Mouse (Mus musculus): Measurements from ENCODE around the gene Edem2. TPM values are rescaled to one million over a fixed set of nuclear protein-coding genes. Genes with fewer than 3 reads are reported as not detected.
"Not testable (repeated sequence)": the region's sequence is repeated elsewhere in the genome, so short reads cannot be mapped to it uniquely, and the experiment has no call there.

Gene Edem2
- total RNA-seq, 2 experiments from 2014 or later: 19.1 to 19.7 TPM

DNA sequence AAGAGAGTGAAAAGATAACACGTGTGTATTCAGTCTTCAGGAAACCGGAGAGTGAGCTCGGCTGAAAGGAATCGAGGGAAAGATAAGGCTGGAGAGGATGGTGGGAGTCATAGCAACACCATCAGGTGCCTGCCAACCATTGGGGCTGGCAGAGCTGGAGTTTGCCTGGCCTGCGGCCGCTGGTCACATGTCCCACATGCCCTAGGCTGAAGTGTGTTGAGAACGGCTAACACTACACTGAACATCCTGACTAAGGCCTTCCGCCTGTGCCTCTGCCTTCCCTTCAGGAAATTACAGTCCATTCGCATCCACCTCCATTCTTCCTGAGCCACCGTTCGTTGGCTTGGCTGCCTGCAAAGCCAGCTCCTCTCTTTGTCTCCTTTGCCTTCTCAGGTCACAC, 12.9 kb upstream of the Edem2 start:
- no peak for DNase-seq (ENCODE audit: low spot score in 2 of 2)
- intact Hi-C loops (cut with DNase I): no loop called here

DNA sequence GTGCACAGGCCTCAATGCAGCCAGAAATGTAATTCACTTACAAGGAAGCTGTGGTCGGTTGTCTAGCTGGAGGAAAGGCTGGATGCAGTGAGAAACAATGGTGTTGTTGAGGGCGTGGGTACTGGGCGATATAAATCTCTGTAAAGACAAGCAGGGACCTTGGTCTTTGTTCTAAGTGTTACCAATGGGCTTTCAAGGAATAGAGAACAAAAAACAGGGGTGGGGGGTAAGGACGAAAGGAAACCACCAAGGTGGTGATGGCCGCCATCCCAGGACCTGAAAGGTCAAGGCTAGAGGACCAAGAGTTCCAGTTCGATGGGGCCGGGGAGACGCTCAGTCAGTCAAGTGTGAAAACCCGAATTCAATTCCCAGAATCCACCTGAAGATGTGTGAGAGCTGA, 8.5 kb upstream of the Edem2 start:
- DNase-seq (ENCODE audit: low spot score in 2 of 2): no peak
- intact Hi-C loops (cut with DNase I): no loop called here

DNA sequence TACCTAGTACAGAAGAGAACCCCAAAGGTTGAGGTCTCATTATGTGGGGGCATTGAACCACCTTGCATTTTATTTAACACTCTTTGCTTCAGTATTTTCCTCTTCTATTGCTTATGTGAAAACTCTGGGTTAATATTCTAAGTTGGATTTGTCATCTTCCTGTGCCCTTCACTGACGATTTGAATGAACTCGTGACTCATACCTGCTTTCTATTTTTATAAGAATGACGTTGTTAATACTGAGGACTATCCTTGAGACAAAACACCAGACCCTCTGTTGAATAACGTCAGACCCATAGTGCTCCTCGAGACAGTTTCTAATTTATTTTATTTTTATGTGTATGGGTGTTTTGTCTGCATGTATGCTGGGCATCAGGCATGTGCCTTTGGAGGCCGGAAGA, 7.7 kb upstream of the Edem2 start:
- intact Hi-C loops (cut with DNase I): no loop called here

DNA sequence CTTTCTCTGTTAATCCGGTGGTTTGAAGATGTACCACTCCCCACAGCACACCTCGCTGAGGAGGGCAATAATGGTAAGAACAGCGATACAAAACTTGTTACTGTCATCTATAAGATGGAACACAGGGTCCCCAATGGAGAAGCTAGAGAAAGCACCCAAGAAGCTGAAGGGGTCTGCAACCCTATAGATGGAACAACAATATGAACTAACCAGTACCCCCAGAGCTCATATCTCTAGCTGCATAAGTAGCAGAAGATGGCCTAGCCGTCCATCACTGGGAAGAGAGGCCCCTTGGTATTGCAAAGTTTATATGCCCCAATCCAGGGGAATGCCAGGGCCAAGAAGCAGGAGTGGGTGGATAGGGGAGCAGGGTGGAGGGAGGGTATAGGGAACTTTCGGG, 6.5 kb upstream of the Edem2 start, which contains the start of gene Gm17581:
TSS of gene Gm17581 (minus strand) at position 101 of the 400 bp plus-strand sequence.
- intact Hi-C loops (cut with DNase I); DNase-seq (ENCODE audit: low spot score in 2 of 2): not testable (repeated sequence)

More for the DNA sequence above, 7.7 kb upstream of the Edem2 start:
- DNase-seq (ENCODE audit: low spot score in 2 of 2): no peak

DNA sequence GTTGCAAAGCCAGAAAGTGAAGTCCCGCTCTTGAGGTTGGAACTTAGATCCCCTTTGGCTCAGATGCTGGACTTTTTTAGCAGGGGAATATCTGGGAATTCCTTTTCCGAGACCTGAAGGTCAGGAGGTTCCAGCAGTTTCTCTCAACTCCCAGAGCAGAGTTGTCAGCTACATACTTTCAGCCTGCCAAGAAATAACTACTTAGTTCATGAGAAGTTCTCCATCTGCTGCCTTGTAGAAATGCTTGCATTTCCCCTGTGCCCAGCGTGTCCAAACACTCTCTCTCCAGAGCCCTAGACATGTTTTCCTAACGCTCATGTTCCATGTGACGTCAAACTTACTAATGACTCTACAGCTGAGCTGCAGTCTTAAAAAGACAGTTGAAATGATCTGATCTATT, 5.8 kb upstream of the Edem2 start:
- no peak for DNase-seq (ENCODE audit: low spot score in 2 of 2)
- intact Hi-C loops (cut with DNase I): no loop called here

DNA sequence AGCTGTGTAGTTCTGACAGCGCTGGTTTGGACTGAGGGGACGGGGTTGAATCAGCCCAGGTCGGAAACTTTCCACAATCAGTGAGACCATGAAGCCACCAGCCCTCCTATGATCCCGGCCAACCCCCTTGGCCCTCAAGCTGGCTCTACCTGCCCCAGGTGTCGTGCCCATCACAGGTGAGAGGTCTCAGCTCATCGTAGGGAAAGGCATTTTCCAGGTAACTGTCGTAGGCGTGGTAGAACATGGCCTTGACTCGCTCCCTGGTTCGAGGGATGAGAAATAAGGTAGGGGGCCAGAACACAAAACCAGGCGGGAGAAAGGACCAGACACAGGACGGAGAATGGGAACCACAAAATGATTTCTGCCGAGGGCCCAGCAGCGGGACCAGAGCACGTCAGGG, 533 bp downstream of the Edem2 start:
- intact Hi-C loops (cut with DNase I): no loop called here
- DNase-seq (ENCODE audit: low spot score in 2 of 2): no peak

DNA sequence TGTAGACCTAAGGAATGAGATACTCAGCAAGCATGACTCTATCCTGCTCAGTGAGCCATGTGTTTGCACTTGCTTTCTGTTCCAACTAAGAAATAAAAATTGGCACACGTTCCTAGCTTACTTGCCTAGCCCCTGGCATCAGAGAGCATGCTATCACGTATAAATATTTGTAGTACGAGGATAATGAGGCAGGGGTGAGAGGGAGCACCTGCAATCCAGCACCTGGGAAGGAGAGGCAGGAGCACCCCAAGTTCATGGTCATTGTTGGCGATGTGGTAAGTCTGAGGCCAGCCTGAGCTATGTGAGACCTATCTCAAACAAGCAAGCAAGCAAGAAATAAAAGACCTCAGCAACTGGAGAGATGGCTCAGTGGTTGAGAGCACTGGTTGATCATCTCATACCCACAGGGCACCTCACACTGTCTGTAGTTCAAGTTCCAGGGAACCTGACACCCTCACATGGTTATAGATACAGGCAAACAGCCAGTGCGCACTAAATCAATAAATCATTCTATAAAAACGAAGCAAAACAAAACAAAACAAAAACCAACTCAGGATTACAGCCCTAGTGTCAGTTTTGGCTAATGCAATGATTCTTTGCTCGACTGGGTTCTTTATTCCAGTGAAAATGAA, 1.4 kb downstream of the Edem2 start:
- DNase-seq (ENCODE audit: low spot score in 2 of 2): no peak
- intact Hi-C loops (cut with DNase I): no loop called here

DNA sequence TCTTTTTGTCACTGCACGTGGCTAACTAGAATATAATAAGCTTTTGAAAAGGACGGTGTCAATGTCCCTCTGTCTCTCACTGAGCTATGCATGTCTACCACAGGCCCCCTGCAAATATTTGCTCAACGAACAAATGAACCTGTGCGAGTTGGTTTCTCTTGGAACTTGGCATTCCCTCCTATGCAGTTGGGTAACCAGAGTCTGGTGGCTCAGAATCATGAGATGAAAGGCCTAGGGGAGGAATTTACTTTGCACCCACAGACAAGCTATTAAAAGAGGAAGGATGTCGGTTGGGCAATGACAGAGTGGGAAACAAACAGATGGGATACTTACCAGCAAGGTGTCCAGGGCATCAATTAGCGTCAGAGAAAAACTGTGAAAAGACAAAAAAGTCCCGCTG, 3.0 kb downstream of the Edem2 start:
- no peak for DNase-seq (ENCODE audit: low spot score in 2 of 2)
- intact Hi-C loops (cut with DNase I): no loop called here

GRCm38 (mm10) chr2:155724526-155724925, 4.7 kb downstream of the Edem2 start:
- no peak for DNase-seq (ENCODE audit: low spot score in 2 of 2)
- intact Hi-C loops (cut with DNase I): no loop called here

GRCm38 (mm10) chr2:155724036-155724435, 5.2 kb downstream of the Edem2 start:
- intact Hi-C loops (cut with DNase I): no loop called here
- DNase-seq (ENCODE audit: low spot score in 2 of 2): no peak

GRCm38 (mm10) chr2:155720585-155720984, 8.7 kb downstream of the Edem2 start:
- intact Hi-C loops (cut with DNase I): no loop called here
- no peak for DNase-seq (ENCODE audit: low spot score in 2 of 2)

DNA sequence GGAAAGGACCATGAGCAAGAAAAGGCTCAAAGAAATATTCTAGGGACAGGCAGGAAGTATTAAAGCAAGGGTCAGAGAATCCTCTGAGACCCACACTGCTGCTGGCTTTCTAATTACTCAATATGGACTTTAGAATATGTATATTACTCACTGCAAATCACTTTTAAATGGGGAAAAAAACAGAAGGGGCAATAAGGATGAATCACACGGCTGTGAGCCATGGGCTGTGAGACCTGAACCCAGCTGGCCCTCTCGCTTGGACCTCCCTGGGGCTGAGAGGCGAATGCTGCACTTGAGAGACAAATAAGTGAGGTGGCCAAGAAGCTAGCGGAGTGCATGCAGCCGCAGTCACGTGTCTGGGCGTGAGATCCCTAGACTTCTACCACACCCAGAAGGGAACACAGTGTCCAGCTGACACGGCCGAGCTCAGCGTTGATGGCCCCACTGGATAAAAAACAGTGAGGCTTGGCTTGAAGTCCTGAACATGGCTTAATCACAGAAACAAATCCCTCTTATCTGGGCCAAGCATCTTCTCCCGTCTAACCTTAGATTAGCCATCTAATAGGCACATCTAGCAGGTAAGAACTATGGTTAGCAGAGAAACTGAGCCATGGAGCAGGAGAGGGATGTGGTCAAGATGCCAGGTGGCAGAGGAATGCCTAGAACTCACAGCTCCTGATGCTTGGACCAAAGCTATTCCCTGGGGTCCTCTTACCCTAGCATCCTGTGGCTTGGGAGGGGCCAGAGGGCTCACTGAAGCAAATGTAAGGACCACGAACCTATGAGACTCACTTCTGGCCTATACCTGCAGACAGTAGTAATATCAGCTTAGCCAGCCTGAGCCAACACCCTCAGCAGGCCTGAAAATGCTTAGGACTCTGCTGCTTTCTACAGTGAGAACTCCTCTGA, 11.9 kb downstream of the Edem2 start:
- no peak for DNase-seq (ENCODE audit: low spot score in 2 of 2)
- intact Hi-C loops (cut with DNase I): no loop called here

- DNase-seq (ENCODE audit: low spot score in 2 of 2): no peak
- intact Hi-C loops (cut with DNase I): no loop called here
Observed at GRCm38 (mm10) chr2:155710557-155710956, 18.7 kb downstream of the Edem2 start.

- no peak for DNase-seq (ENCODE audit: low spot score in 2 of 2)
- intact Hi-C loops (cut with DNase I): no loop called here
Observed at GRCm38 (mm10) chr2:155707251-155707650, 22.0 kb downstream of the Edem2 start.

DNA sequence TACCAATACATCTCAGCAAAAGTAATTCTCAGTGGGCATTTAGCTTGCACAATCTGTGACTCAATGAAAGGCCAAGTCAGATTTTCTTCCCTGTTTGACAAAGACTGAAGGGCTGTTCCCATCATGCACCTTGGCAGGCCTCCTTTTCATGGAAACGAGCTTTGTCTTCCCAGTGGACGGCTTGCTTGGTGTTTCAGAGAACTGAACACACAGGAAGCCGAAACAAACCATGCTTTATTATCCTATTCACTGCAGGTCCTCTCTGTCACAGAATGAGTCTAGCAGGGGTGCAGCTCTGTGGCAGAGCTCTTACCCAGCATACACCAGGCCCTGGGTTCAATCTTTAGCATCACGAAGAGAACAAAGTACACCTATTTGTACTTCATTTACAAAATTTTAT, 25.6 kb downstream of the Edem2 start:
- intact Hi-C loops (cut with DNase I): no loop called here
- no peak for DNase-seq (ENCODE audit: low spot score in 2 of 2)

DNA sequence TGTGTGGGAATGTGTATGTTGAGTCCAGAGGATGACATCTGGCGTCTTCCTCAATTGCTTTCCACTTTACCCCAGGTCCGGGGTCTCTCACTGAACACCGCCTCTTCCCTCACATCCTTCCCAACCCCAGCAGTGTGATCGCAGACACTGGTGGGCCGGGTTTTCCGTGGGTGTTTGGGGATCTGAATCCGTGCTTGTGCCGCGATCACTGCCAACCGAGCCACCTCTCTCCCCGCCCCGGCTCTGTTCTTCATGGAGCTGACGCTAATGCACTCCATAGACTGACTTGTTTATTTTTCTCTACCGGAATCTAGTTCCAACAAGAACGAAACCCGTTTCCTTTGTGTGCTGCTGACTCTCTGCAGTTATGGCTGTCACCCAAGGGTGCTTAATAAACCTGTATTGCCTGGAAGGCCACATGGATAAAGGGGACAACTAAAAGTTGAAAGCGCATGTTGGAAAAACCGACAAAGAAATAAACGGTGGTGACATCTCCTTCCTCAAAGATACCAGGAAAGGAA, 27.8 kb downstream of the Edem2 start:
- intact Hi-C loops (cut with DNase I): no loop called here
- no peak for DNase-seq (ENCODE audit: low spot score in 2 of 2)

- not testable (repeated sequence) for DNase-seq (ENCODE audit: low spot score in 2 of 2)
- intact Hi-C loops (cut with DNase I): loop anchor here (5.0 kb wide), 1 partner anchor 69 kb away; no protein-coding TSS in a partner anchor
Observed at GRCm38 (mm10) chr2:155698443-155698842, 30.8 kb downstream of the Edem2 start.

DNA sequence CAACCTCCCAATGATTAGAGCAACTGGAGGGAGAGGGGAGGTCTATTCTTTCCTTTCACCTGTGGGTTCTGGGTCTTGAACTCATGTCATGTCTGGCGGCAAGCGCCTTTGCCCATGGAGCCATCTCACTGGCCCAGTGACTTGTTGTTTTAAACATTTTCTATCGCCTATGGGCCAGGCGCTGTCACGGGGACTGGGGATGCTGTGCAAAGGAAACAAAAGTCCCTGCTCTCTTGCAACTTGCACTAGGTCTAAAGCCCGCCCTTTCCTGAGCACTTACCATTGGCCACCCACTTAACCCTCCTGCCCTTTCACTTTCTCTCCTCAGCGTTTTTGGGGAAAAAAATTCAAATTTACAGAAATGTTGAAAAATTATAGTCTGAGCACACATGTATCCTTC, 32.4 kb downstream of the Edem2 start:
- no peak for DNase-seq (ENCODE audit: low spot score in 2 of 2)
- intact Hi-C loops (cut with DNase I): loop anchor here (5.0 kb wide), 1 partner anchor 70 kb away; no protein-coding TSS in a partner anchor

GRCm38 (mm10) chr2:155696091-155696558, 33.1 kb downstream of the Edem2 start:
- DNase-seq (ENCODE audit: low spot score in 2 of 2): peak; percentile 58 to 67
- intact Hi-C loops (cut with DNase I): loop anchor here (5.0 kb wide), 1 partner anchor 71 kb away; no protein-coding TSS in a partner anchor

DNA sequence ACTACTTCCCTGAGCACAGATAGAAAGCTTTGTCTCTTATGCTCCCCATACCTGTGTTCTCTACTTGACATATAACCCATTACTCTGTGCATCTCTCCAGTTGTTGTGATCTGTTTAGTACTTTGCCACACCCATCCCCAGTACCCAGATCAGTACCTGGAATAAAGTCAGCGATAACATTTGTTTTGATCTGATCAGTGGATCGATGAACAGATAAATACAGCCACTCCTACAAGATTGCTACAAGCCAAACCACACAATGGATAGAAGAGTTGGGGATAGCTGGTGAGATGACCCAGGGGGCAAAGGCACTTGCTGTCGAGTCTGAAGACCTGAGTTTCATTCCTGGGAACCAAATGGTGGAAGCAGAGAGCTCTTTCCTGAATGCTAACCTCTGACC, 34.0 kb downstream of the Edem2 start:
- no peak for DNase-seq (ENCODE audit: low spot score in 2 of 2)
- intact Hi-C loops (cut with DNase I): loop anchor here (5.0 kb wide), 1 partner anchor 72 kb away; no protein-coding TSS in a partner anchor

All from left cerebral cortex, postnatal 36 days (tissue).